Mouse (Mus musculus): ENCODE measurements around the gene Gm15319. TPM values are rescaled to one million over a fixed set of nuclear protein-coding genes. Genes with fewer than 3 reads are reported as not detected.

The Gm15319 gene
- polyA plus RNA-seq (2012; rRNA removed), result not detected in 2 replicates

GRCm38 (mm10) chr8:20363110-20363509 is at the start of gene Gm15319:
Gene Gm15319 (minus strand): TSS chr8:20363210.

All from colon, adult 2 months (tissue).